Mouse (Mus musculus) myocyte (in vitro differentiated cells): Measurements from ENCODE around the gene Mmp24.

Experiments used
- POLR2A ChIP-seq: IDR thresholded peaks from one replicate; pipeline ENCODE4 v1.6.1; 2011; ENCODE audit warnings: low read depth, mild to moderate bottlenecking, control low read depth, moderate library complexity; ENCODE audit not compliant: insufficient read length
- POLR2AphosphoS2 ChIP-seq: IDR thresholded peaks from one replicate; pipeline ENCODE4 v1.6.1; 2011; ENCODE audit warnings: low read depth, control low read depth; ENCODE audit not compliant: insufficient read length

DNA sequence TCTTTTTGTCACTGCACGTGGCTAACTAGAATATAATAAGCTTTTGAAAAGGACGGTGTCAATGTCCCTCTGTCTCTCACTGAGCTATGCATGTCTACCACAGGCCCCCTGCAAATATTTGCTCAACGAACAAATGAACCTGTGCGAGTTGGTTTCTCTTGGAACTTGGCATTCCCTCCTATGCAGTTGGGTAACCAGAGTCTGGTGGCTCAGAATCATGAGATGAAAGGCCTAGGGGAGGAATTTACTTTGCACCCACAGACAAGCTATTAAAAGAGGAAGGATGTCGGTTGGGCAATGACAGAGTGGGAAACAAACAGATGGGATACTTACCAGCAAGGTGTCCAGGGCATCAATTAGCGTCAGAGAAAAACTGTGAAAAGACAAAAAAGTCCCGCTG is 48.8 kb upstream of the Mmp24 start:
- TF ChIP-seq POLR2A, result no peak
- TF ChIP-seq POLR2AphosphoS2, result no peak
